Mouse (Mus musculus): Measurements from ENCODE around the gene Prpf40b.

Gene Prpf40b

DNA sequence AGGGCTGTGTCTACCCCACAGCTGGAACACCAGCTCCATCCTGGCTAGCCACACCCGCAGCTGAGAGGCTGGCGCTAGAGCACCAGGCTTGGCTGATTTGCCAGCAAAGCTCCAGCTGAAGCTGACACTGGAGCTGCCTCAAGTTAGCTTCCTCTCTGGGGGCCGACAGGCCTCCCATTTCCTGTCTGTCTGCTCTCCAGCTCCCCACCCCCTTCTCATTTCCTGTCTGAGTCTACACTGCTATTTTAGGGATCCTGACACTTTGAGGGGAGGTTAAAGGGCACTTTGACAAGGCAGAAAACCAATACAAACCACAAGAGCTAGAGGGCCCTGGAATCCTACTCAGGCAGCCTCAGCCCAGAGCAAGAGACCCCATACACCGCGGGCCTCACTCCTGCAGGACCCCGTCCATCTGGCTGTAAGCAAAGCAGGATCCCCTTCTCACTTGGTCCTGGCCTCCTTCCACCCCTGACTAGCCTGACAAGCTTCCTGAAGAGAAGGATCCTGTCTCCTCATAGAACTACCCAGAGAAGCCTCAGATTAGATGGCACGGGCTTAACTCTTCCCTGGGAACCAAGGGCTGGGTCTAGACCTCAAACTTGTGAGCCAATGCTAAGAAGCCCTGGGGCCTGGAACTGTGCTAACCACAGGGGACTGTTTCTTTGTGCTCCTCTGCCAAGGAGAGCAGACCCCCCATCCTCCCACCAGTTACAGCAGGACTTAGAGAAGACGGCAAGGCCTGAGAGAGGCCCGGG lies 38.2 kb downstream of the Prpf40b start:
- peak; percentile 56 for DNase-seq (ENCODE audit: low spot score)

DNA sequence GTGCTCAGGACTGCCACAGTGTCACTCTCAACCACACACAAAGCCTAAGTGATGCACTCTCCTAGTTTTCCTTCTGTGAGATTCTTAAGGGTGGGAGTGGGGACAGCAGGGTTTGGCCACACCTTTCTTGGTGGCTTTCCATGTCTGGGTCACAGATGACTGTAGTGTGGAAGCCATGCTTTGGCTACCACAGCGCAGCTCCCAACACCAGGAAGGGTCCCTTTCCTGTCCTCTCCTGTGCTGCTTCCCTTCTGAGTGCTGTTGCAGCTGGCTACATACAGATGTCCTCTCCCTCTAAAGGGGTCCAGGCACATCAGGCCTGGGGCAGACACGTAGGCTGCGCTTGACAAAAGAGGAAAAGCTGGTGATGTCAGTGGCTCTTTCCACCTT lies 38.8 kb downstream of the Prpf40b start:
- DNase-seq (ENCODE audit: low spot score): no peak

DNA sequence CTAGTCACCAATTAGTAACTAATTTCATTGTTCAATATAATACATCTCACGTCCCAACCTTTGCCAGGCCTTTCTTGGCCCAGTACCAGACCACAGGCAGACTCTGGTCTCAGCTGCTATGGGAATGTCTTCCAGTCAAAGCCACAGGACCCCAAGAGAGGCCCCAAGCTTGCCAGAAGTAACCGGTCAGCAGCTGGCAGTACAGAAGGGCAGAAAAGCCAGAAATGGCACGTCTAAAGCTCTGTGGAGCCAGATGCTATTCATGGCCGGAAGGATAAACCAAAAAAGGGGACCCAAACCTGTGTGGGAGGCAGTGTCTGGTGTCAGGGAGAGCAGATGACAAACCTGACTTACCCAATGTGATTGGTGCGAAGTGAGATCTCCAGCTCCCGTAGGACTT lies 39.6 kb downstream of the Prpf40b start:
- DNase-seq (ENCODE audit: low spot score): no peak

DNA sequence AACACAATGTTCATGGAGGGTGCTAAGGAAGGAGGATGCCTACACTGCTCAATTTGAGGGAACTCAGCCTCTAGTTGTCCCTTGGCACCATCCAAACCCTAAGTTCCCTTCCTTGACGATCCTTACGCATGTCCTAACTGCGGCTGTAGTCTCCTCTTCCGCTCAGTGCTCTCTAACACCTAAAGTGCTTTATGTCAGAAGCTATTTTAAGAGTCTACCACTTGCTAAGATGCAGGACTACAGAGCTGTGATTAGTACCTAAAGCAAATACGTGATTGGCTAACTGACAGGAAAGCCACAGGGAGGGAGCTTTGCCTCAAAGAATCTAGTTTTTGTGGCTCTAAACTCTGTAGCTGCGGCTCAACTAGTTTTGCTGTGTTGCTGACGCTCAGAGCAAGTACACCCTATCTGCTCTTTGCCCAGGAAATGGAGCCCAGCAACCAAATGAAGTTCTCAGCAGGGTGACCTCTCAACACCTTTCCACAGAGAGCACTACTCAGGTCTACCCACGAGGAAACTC lies 41.0 kb downstream of the Prpf40b start:
- DNase-seq (ENCODE audit: low spot score): no peak

DNA sequence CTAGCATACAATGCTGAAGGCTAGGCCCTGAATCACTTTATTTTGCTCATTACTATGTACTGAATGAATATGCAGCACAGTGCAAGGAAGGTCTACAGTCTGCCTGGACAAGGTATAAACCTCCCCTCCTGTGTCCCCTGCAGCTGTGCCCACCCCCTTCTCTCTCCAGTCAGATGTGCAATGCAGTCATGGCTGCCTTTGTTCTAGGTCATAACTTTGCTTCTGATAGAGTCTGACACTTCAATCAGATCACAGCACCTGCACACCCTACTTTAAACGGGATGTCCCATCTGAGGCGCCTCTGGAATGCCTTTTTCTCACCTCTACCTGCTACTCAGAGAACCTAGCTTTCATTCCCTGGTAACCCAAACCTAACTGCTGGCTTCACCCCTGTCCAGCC lies 44.0 kb downstream of the Prpf40b start:
- no peak for DNase-seq (ENCODE audit: low spot score)

DNA sequence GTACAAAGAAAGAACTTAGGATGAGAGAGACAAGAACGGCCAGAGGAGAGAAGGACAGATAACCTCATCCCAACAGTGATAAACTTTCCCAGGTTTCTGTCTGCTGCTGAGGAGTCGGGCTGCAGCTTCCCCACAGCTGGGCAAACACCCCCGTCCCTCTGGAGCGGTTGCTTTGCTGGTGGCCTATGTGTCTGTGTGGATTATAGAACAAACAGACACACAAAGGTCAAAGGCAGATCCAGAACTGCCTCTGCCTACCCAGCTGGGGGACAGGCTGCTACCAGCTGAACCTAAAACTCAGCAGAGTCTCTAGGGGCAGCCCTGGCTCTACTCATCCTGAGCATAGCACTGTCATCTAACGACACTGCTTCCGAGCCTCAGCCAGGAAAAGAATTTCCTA lies 44.8 kb downstream of the Prpf40b start:
- DNase-seq (ENCODE audit: low spot score): no peak

DNA sequence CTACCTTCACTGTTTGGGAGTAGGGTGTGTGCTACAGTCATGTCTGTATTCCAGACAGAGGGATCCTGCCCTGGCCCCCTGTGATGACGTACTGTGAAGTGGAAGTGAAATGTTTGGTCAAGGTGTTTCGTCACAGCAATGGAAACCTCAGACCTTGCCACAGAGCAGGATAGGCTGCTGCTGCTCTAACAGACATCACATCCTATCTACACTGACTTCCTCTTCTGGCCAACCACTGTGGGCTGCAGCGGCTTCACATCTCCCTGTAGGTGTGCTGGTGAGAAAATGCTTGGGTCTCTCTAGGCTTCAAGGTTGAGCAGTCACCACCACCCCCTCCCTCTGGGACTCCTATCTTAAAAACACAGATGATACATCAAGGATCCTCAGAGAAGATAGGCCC lies 46.2 kb downstream of the Prpf40b start:
- no peak for DNase-seq (ENCODE audit: low spot score)

DNA sequence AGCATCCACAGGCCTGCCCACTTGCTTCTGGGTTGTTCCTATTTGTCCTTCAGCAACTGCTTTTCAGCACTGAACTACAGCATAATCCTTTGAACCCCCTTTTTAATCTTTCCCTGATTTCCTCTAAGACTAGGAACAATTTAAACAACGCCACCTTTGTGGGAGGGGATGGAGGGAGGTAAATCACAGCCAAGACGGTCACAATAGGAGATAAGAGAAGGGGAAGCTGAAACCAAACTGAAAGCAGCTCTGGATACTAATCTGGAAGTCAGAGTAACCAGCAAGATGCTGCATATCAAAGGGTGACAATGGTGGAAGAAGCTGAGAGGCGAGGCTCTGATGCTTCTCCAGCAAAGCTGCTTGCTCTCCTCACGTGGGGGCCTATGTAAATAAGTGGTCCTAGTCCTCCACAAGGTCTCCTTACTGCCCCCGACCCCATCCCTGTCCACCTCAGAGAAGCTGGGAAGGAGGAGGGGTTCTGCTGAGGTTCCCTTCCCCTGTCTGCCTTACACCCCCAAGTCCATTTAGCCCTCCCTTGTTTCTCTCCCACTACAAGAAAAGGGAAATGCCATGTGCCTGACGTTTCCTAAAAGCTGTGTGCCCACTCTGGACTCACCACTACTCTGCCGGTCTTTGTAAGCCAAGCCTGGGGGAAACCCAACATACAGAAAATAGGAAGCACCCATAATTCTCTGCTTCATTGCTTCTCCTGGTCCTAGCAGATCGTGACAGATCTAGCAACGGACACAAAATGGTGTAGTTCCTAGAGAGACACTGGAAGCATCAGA lies 47.5 kb downstream of the Prpf40b start:
- no peak for DNase-seq (ENCODE audit: low spot score)

DNA sequence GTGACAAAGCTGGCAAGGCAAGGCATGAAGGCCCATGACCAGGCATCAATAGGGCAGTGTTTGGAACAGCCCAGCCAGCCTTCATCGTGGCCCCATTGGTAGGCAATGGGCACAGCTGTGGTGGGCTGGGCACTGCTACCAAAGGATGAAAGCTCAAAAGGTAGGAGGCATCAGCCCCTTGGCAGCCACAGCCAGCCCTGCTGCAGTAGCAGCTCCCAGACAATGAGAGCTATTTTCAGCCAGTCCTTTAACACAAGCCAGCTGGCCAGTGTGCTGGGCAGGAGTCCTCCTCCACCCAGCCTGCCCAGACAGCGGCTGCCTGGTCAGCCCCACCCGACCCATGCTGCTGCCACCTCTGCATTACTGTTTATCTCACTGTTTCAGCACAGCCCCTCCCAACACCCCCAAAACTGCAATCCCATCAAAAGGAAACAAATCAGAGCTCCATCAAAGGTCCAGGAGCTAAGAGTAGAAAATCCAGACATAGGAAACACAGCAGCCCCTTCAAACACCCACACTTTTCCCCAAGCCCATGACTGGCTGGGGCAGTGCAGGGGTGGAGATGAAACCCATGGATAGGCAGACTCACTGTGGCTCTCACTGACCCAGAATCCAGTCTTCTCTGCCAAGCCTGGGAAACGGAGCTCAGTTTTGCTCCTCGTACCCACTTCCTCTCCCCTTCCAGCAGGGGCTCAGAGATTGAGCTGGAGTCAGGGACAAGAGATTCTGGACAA lies 48.7 kb downstream of the Prpf40b start:
- DNase-seq (ENCODE audit: low spot score): no peak

DNA sequence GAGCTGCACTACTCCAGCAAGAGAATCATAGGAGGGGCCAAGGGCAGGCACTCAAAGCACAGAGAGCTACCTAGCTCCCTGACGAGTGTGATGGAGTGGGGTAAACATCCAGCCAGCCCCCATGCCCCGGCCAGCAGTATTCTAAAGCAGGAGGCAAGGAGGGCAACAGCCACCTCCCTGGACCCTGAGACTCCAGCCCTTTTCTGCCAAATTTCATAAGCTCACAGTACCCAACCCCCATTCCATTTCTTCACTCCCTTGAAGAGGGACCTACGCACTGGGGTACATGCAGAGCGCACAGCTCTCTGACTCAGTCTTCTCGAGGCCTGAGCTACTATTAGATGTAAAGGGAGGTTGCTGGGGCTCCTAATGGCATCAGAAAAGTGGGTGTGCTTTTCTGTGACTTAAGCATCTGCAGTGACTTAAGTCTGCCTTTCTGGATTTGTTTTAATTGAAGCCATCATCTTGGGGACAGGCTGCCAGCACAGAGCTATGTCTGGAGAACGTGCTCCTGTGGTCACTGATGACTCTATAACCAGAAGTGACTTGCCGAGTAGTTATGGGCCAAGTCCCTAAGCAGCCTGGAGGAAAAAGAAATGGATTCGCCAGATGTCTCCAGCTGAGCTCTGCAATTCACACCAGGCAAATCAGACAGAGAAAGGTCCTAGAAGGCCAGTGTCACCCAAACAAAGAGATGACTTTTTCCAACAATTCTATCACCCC lies 49.4 kb downstream of the Prpf40b start:
- DNase-seq (ENCODE audit: low spot score): no peak

DNA sequence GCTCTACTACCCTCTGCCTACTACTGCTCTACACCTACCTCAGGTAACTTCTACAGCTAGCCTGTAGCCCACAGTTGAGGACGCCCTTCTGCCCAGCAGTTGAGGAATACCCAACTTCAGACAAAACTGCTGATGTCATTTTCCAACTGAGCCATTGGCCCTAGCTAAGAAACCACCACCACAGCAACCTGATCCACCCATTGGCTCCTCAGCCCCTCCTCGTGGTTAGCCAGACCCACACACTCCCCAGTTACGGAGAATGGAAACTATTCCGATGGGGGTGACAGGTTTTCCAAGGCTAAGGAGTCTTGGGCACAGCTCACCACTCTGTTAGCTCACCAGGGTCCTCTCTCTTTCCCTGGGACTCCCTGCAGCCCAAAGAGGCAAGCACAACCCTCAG lies 50.1 kb downstream of the Prpf40b start:
- no peak for DNase-seq (ENCODE audit: low spot score)

DNA sequence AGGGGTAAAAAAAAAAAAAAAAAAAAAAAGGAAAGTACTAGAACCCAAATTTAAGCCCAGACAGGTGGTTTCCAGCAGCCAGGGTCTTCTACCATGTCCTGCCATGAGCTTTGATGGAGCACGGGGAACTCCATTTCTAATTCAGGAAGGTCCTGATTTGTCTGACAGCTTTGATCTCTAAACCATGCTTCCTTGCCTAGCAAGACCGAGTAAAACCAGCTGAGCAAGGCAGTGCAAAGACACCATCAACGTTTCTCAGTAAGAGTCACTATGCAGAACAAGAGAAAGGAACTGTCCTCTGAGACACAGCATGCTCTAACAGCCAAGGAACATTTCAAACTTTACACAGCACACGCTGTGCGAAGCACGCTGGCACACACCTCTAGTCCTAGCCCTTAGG lies 56.7 kb downstream of the Prpf40b start:
- DNase-seq (ENCODE audit: low spot score): no peak

DNA sequence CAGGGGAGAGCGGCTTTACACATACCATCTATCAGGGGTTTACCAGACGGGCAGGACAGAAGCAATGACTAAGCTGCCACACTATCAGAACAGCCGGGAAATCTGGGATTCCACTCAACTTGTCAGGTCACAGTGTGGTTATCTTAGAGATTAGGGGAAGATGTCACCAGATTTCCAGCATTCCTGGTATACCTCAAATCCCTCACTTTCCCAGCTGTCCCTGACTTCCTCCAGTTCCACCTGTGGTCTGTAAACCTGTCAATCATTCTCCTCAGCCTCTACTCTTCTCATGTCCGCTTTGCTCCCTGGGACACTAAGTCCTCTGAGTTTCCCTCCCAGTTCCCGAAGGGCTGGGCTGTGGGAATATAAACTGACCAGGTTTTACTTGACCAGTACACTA lies 57.4 kb downstream of the Prpf40b start:
- no peak for DNase-seq (ENCODE audit: low spot score)

DNA sequence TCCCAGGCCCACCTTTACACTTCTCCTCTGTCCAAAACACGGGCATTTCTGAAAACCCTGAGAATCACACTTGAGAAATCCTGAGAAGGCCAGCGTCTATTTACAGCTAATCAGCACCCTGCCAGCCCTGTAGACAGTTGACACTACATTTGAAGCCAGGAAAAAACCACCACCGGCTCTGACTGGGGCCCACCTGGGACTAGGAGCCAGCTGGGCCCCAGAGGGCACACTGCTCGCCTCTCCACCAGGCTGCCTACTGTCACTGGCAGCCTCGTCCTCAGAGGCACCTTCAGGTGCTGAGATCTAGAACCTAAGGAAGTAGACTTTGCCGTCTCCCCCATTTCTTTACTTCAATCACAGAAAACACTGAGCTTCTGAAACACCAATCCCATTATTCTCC lies 60.8 kb downstream of the Prpf40b start:
- DNase-seq (ENCODE audit: low spot score): no peak

DNA sequence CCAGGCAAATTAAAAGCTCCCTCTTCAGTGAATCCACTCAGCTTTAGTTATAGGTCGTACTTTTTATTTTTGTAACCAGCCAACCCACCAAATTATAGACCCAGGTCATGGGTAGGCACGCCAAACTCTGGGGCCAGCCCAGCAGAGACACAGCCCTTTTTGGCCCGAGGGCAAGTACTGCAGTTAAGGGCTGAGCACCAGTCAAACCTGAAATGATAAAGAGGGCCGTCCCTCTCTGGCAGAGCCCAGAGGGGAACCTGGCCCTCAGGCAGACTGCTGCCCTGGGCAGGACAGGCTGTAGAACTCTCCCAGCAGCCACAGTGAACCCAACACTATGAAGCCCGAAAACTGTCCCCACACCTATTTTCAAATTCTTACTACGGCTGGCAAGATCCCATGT lies 61.6 kb downstream of the Prpf40b start:
- no peak for DNase-seq (ENCODE audit: low spot score)

DNA sequence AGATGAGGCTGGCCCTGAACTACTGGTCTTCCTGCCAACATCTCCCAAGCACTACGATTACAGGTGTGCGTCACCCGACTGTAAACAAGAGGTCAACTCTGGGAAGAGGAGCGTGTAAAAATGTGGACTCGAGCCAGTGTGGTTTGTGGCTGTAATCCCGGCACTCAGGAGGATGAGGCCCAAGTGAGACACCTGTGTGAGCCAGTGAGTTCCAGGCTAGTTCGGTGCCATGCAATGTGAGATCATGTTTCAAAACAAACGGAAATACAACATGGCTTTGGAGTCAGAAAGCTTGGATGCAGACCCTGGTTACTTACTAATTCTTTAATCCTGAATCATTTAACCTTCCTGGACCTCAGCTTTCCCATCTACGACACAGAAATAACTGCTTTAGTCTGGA lies 64.1 kb downstream of the Prpf40b start:
- no peak for DNase-seq (ENCODE audit: low spot score)

DNA sequence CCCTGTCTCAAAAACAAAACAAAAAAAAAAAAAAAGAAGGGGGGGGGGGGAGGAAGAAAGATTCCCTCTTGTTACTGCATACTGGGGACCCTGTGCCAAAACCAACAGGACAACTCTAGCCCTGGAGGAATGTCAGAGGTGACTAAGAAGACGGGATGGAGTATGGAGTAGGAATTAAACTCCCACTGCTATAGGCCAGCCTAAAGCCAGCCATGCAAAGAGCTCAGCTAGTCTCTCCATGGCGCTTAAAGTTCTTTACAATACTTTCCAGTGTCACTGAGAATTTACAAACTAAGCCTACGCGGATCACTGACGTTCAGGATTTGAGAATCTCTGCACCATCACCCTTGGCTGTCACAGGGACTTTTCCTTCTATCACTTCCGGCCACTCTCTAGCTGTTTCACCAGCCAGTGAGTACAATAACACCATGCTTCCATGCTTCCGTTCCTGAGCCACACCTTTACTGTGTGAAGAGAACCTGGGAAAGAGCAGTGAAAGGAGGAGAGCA lies 69.2 kb downstream of the Prpf40b start:
- no peak for DNase-seq (ENCODE audit: low spot score)

DNA sequence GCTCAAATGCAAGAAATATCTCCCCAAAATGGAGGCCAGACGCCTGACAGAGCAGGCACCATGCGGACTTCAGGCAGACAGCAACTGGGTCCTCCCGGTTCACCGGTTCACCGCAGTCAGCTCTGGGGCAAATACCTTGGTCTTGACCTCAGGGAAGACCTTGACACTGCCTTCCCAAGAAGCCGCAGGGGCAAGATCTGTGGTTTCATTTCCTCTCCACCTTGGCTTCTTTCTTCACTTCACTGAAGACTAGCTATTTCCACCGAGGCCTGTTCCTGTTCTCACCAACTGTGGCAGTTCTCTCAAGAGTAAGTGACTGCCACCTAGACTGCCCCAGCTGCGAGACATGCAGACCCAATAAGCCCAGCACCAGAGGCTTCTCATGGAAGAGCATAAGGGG lies 70.0 kb downstream of the Prpf40b start:
- no peak for DNase-seq (ENCODE audit: low spot score)
